Mouse (Mus musculus) thymus, adult 2 months (tissue): Measurements from ENCODE around the gene Egfem1. TPM values are rescaled to one million over a fixed set of nuclear protein-coding genes. Genes with fewer than 3 reads are reported as not detected.

Experiments used
- DNase-seq: peaks from one replicate; pipeline ENCODE4 v3.0.0; 2021
- H3K27ac ChIP-seq: fragments of 200-500 bp; 2 replicates; pipeline ENCODE4 v1.5.1; 2012; ENCODE audit warnings: low read length, control low read depth; ENCODE audit not compliant: control insufficient read depth, insufficient read depth
- H3K27me3 ChIP-seq: fragments of 200-500 bp; 2 replicates; pipeline ENCODE4 v1.6.1; 2012; ENCODE audit warnings: mild to moderate bottlenecking, low read length, moderate library complexity, mixed read lengths; ENCODE audit not compliant: control insufficient read depth, insufficient read depth
- H3K36me3 ChIP-seq: fragments of 200-500 bp; 2 replicates; pipeline ENCODE4 v1.6.1; 2012; ENCODE audit warnings: mild to moderate bottlenecking, low read length, moderate library complexity; ENCODE audit not compliant: control insufficient read depth, insufficient read depth
- H3K4me1 ChIP-seq: fragments of 200-500 bp; replicated peaks from 2 replicates; pipeline ENCODE4 v1.6.1; 2012; ENCODE audit warnings: low read length; ENCODE audit not compliant: control insufficient read depth, insufficient read depth
- H3K4me3 ChIP-seq: fragments of 200-500 bp; 2 replicates; pipeline ENCODE4 v1.5.1; 2012; ENCODE audit warnings: mild to moderate bottlenecking, low read length, control low read depth, moderate library complexity; ENCODE audit not compliant: control insufficient read depth, insufficient read depth
- CTCF ChIP-seq: fragments of 200-500 bp; IDR thresholded peaks from 2 replicates; pipeline ENCODE4 v1.5.1; 2012; ENCODE audit warnings: mild to moderate bottlenecking, control low read depth, low read length, moderate library complexity, borderline replicate concordance; ENCODE audit not compliant: control insufficient read depth, poor library complexity, insufficient read depth; ENCODE audit errors: extremely low read depth
- POLR2A ChIP-seq: fragments of 200-500 bp; IDR thresholded peaks from 2 replicates; pipeline ENCODE4 v1.6.1; 2012; ENCODE audit warnings: mild to moderate bottlenecking, low read length, control low read depth, moderate library complexity; ENCODE audit not compliant: control insufficient read depth, poor library complexity, insufficient read depth; ENCODE audit errors: extremely low read depth
- WGBS: fragments of 180-500 bp; shearing (Covaris S2); methylation state at CpG from one replicate; pipeline ENCODE4 v1.1.7; 2018; 5-methylcytosine and 5-hydroxymethylcytosine counted together
- polyA plus RNA-seq: library from polyadenylated mRNA; depleted of rRNA; stranded (reverse); fragments of >200 nt; gene quantifications from 2 replicates; pipeline ENCODE4 v1.2.3, GENCODE M21; 2012; rRNA removed

The Egfem1 gene
- polyA plus RNA-seq, 1 experiment, result not detected

GRCm38 (mm10) chr3:29730062-29730760 lies 648.4 kb downstream of the Egfem1 start:
- Histone ChIP-seq H3K4me3 (no peak overlapping the region), H3K4me1 (no peaks in the 10 kb centered on the region), H3K27ac (no peak overlapping the region), H3K36me3 (no peaks in the 10 kb centered on the region), H3K27me3 (no peaks in the 10 kb centered on the region)
- no peak for TF ChIP-seq POLR2A
- no peak for TF ChIP-seq CTCF
- no peak for DNase-seq
- 3% methylated on average over 4 of the region's 4 CpGs for WGBS

- no peak for DNase-seq
- H3K4me1 ChIP-seq, result no peaks in the 10 kb centered on the region
- no peak overlapping the region for H3K27ac ChIP-seq
- TF ChIP-seq POLR2A (no peak), CTCF (no peak)
- no peaks in the 10 kb centered on the region for H3K36me3 ChIP-seq
- 96% methylated on average over 1 of the region's 1 CpGs for WGBS
- H3K27me3 ChIP-seq, result no peaks in the 10 kb centered on the region
- no peak overlapping the region for H3K4me3 ChIP-seq
Measured at GRCm38 (mm10) chr3:29731509-29731908, 649.7 kb downstream of the Egfem1 start.

GRCm38 (mm10) chr3:29732626-29733025 lies 650.8 kb downstream of the Egfem1 start:
- Histone ChIP-seq H3K4me3 (no peak overlapping the region), H3K36me3 (no peaks in the 10 kb centered on the region), H3K4me1 (no peaks in the 10 kb centered on the region), H3K27ac (no peak overlapping the region), H3K27me3 (no peaks in the 10 kb centered on the region)
- TF ChIP-seq POLR2A (no peak), CTCF (no peak)
- WGBS, result 86% methylated on average over 4 of the region's 4 CpGs
- DNase-seq, result no peak

GRCm38 (mm10) chr3:29734251-29734650 lies 652.4 kb downstream of the Egfem1 start:
- TF ChIP-seq CTCF (no peak), POLR2A (no peak)
- 88% methylated on average over 6 of the region's 6 CpGs for WGBS
- H3K27me3 ChIP-seq, result no peaks in the 10 kb centered on the region
- H3K4me1 ChIP-seq, result no peaks in the 10 kb centered on the region
- no peak for DNase-seq
- H3K27ac ChIP-seq, result no peak overlapping the region
- no peak overlapping the region for H3K4me3 ChIP-seq
- no peaks in the 10 kb centered on the region for H3K36me3 ChIP-seq

GRCm38 (mm10) chr3:29739292-29739691 lies 657.5 kb downstream of the Egfem1 start:
- no peak for DNase-seq

More at GRCm38 (mm10) chr3:29739292-29739691, 657.5 kb downstream of the Egfem1 start:
- H3K27me3 ChIP-seq, result no peaks in the 10 kb centered on the region
- H3K4me3 ChIP-seq, result no peak overlapping the region
- TF ChIP-seq POLR2A (no peak), CTCF (no peak)
- WGBS, result 25% methylated on average over 5 of the region's 5 CpGs
- H3K27ac ChIP-seq, result no peak overlapping the region
- H3K36me3 ChIP-seq, result no peaks in the 10 kb centered on the region
- no peaks in the 10 kb centered on the region for H3K4me1 ChIP-seq

Other genes with a start within 250 kb of the Egfem1 start
- not detected in 2 replicates for gene Gm1527, start 189.4 kb upstream of the Egfem1 start, polyA plus RNA-seq